Mouse (Mus musculus): ENCODE measurements around the gene Epn1.

GRCm38 (mm10) chr7:5080815-5081214, 780 bp downstream of the Epn1 start:
- TF ChIP-seq TAL1 (IDR thresholded peaks at IDR 0.05; ENCODE audit: low read length) (no peak), MXI1 (IDR thresholded peaks at IDR 0.05; ENCODE audit: low read depth, low read length) (no peak), EP300 (IDR thresholded peaks at IDR 0.05; ENCODE audit: low read depth in 1 of 2, low read length in 2 of 2) (no peak)

All from MEL (cell line).